Mouse (Mus musculus): ENCODE data around the gene Rapsn. TPM values are rescaled to one million over a fixed set of nuclear protein-coding genes. Genes with fewer than 3 reads are reported as not detected.

Gene Rapsn
- polyA plus RNA-seq, 1 experiment from 2014 or later, result 0.94 TPM

DNA sequence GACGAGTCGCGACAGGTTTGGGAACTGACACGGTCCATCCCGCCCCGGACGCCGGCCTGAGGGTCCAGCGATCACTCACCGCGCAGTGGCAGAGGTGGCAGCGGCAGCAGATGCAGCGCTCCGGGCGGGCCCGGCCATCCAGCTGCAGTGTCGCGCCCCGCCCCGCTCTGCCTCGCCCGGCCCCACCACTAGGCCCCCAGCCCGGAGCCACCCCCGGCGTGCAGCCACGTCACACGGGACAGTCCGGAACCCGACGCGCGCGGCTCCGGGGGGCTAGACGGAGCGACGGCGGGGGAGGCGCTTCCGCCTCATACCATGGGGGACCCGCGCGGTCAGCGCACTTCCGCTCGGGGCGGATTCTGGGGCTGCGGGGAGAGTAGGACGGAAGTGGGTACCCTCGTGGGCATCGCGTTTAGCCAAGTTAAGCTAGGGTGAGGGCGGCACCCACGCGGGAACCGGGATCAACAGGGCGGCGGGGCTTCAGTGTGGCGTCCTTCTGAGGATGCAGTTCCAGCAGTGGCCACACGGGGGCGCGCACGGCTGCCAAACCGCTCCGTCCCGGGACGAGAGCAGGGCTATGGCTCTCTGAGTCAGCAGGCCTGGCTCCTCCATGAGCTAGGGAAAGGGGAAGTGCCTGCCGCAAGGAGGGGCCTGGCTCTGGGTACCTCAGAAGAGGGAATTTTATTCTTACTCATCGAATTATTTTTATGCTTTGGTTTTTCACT lies 34.8 kb downstream of the Rapsn start, which contains the start of gene Slc39a13:
TSS of gene Slc39a13 (minus strand) at position 342 of the 725 bp plus-strand sequence.
- WGBS, result under 1% methylated on average over 65 of the region's 69 CpGs
- H3K9me3 ChIP-seq (ENCODE audit: control insufficient read depth, low read length), result no peaks in the 10 kb centered on the region
- peak within 1 kb of the TSS; percentile 94 for H3K4me2 ChIP-seq (ENCODE audit: low read depth, low read length)
- H3K9ac ChIP-seq (ENCODE audit: low read depth, low read length), result peak within 1 kb of the TSS; percentile 78
- H3K4me3 ChIP-seq (ENCODE audit: low read length), result peak within 1 kb of the TSS; percentile 71
- H3K4me1 ChIP-seq (ENCODE audit: control insufficient read depth, insufficient read depth, low read length), result peaks cover 13% of the 10 kb centered on the region
- peak; percentile 97 for ATAC-seq
- no peaks in the 10 kb centered on the region for H3K27me3 ChIP-seq (replicated peaks; ENCODE audit: control insufficient read depth, insufficient read depth, low read length)
- peak within 1 kb of the TSS; percentile 85 for H3K27ac ChIP-seq (ENCODE audit: low read length)
- no peaks in the 10 kb centered on the region for H3K36me3 ChIP-seq (ENCODE audit: control insufficient read depth, insufficient read depth, low read length)

DNA sequence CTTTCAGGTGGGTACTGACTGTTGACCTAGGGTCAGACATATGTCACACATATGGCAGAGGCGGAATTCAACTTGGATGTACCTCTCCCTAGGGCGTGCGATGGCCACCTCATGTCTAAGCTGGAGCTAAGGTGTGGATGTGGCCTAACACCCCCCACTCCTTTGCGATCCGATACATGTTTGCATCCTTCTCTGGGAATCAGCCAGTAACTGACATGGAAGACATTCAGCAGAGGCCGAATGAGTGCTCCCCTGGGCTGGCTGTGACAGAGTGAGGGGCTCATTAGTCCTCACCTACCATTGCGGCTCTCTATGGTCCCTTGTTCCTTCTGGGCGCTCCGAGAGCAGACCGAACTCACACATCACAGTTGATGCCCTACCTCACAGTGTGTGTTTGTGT lies 35.6 kb downstream of the Rapsn start:
- Histone ChIP-seq H3K4me2 (ENCODE audit: low read depth, low read length) (peak overlapping the region; percentile 94), H3K9ac (ENCODE audit: low read depth, low read length) (peak overlapping the region; percentile 78), H3K36me3 (ENCODE audit: control insufficient read depth, insufficient read depth, low read length) (no peaks in the 10 kb centered on the region), H3K9me3 (ENCODE audit: control insufficient read depth, low read length) (no peaks in the 10 kb centered on the region), H3K27me3 (replicated peaks; ENCODE audit: control insufficient read depth, insufficient read depth, low read length) (no peaks in the 10 kb centered on the region), H3K4me3 (ENCODE audit: low read length) (peak overlapping the region; percentile 71), H3K27ac (ENCODE audit: low read length) (no peak overlapping the region), H3K4me1 (ENCODE audit: control insufficient read depth, insufficient read depth, low read length) (peaks cover 13% of the 10 kb centered on the region)
- ATAC-seq, result no peak
- whole genome bisulfite sequencing, result 83% methylated on average over 10 of the region's 10 CpGs

DNA sequence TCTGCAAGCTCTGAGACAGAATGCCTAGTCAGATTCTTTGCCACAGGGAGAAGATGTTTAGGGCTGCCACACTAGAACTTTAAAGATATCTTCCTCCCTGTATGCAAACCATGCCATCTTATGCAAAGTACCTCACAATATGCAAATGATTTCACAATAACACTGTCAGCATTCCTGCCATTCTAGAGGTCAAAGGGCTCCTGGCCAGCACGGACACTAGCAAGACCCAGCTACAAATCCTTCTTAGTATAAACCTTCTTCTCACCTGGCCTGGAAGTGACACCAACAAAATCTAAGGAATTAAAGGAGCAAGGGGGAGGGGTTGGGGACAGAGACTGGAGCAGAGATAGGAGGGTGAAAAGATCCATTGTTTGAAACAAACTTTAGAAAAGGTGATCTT lies 36.7 kb downstream of the Rapsn start:
- no peak for ATAC-seq
- H3K36me3 ChIP-seq (ENCODE audit: control insufficient read depth, insufficient read depth, low read length), result no peaks in the 10 kb centered on the region
- no peak overlapping the region for H3K9ac ChIP-seq (ENCODE audit: low read depth, low read length)
- H3K27ac ChIP-seq (ENCODE audit: low read length), result no peak overlapping the region
- WGBS, result 20% methylated on average over 1 of the region's 1 CpGs
- no peaks in the 10 kb centered on the region for H3K9me3 ChIP-seq (ENCODE audit: control insufficient read depth, low read length)
- no peaks in the 10 kb centered on the region for H3K27me3 ChIP-seq (replicated peaks; ENCODE audit: control insufficient read depth, insufficient read depth, low read length)
- H3K4me3 ChIP-seq (ENCODE audit: low read length), result no peak overlapping the region
- H3K4me2 ChIP-seq (ENCODE audit: low read depth, low read length), result no peak overlapping the region
- peaks cover 13% of the 10 kb centered on the region for H3K4me1 ChIP-seq (ENCODE audit: control insufficient read depth, insufficient read depth, low read length)

DNA sequence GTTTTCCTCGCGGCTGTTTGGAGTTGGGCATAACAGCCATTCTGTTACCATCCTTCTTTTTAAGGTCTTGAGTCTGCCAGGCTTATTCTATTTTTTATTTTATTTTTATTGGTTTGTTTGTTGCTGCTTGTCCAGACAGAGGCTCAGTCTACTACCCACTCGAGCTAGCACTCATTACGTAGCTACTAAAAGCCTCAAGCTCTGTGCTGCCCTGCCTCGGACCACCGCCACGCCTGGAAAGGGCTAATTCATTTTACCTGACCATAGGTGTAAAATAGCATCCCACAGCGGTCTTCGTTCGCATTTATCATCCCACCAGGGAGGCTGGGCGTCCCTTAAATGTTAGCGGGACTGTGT lies 42.5 kb downstream of the Rapsn start:
- no peaks in the 10 kb centered on the region for H3K9me3 ChIP-seq (ENCODE audit: control insufficient read depth, low read length)
- H3K4me3 ChIP-seq (ENCODE audit: low read length), result peak overlapping the region; percentile 50
- no peak overlapping the region for H3K27ac ChIP-seq (ENCODE audit: low read length)
- 16% methylated on average over 12 of the region's 12 CpGs for WGBS
- H3K36me3 ChIP-seq (ENCODE audit: control insufficient read depth, insufficient read depth, low read length), result no peaks in the 10 kb centered on the region
- H3K4me2 ChIP-seq (ENCODE audit: low read depth, low read length), result peak overlapping the region; percentile 92
- peak overlapping the region; percentile 71 for H3K9ac ChIP-seq (ENCODE audit: low read depth, low read length)
- no peaks in the 10 kb centered on the region for H3K27me3 ChIP-seq (replicated peaks; ENCODE audit: control insufficient read depth, insufficient read depth, low read length)
- peaks cover 5% of the 10 kb centered on the region; the same call in 1 of the 2 replicates for H3K4me1 ChIP-seq (ENCODE audit: control insufficient read depth, insufficient read depth, low read length)
- no peak for ATAC-seq

DNA sequence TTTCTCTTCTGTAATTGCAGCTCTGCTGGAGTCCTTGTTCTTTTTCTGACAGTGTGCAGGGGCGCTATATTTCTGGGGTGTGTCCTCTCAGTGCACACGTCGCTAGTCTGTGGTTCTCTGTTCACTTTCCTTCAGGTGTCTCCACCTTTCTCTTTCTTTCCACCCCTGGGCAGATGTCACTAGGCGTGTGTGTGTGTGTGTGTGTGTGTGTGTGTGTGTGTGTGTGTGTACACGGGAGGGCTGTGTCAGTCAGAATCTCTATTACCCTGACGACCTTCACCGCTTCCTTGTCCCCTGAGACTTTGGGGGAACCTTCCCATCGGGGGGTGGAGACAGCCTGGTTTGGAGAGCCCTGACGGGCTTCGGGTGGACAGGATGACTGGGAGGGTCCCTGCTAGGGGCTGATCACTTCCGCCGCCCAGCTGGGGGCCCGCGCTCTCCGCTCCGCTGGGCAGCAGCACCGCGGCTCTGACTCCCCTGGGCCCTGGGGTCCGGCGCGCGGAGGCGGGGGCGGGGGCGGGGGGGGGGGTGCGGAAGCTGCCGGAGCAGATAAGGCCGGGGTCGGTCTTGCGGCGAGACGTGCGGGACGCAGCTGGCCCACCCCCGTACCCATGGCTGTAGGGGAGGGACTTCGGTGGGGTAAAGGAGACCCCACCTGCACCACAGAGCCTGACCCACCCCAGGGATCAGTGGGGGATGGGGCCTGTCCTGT lies 43.0 kb downstream of the Rapsn start:
- H3K4me1 ChIP-seq (ENCODE audit: control insufficient read depth, insufficient read depth, low read length), result peaks cover 5% of the 10 kb centered on the region; the same call in 1 of the 2 replicates
- H3K36me3 ChIP-seq (ENCODE audit: control insufficient read depth, insufficient read depth, low read length), result no peaks in the 10 kb centered on the region
- H3K27ac ChIP-seq (ENCODE audit: low read length), result no peak overlapping the region
- H3K9me3 ChIP-seq (ENCODE audit: control insufficient read depth, low read length), result no peaks in the 10 kb centered on the region
- peak overlapping the region; percentile 71 for H3K9ac ChIP-seq (ENCODE audit: low read depth, low read length)
- WGBS, result 1% methylated on average over 33 of the region's 36 CpGs
- peak; percentile 77 for ATAC-seq
- H3K27me3 ChIP-seq (replicated peaks; ENCODE audit: control insufficient read depth, insufficient read depth, low read length), result no peaks in the 10 kb centered on the region
- H3K4me2 ChIP-seq (ENCODE audit: low read depth, low read length), result peak overlapping the region; percentile 92
- H3K4me3 ChIP-seq (ENCODE audit: low read length), result peak overlapping the region; percentile 50

DNA sequence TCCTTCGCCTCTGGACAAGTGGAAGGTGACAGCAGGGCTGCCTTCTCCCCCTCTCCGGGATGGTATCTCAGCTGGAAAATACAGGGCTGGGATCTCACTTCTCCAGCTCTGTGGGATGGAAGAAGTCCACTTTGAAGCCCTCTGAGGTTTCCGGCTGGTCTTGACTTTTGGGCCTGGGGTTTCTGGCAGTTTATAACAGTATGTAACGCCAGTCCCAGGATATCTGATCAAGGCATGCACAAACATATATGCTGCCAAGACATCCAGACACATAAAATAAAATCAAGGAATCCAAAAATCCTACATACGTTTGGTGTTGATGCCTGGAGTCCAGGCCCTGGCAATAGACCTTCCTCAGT lies 43.6 kb downstream of the Rapsn start:
- 34% methylated on average over 5 of the region's 5 CpGs for WGBS
- no peak for ATAC-seq
- H3K27ac ChIP-seq (ENCODE audit: low read length), result no peak overlapping the region

DNA sequence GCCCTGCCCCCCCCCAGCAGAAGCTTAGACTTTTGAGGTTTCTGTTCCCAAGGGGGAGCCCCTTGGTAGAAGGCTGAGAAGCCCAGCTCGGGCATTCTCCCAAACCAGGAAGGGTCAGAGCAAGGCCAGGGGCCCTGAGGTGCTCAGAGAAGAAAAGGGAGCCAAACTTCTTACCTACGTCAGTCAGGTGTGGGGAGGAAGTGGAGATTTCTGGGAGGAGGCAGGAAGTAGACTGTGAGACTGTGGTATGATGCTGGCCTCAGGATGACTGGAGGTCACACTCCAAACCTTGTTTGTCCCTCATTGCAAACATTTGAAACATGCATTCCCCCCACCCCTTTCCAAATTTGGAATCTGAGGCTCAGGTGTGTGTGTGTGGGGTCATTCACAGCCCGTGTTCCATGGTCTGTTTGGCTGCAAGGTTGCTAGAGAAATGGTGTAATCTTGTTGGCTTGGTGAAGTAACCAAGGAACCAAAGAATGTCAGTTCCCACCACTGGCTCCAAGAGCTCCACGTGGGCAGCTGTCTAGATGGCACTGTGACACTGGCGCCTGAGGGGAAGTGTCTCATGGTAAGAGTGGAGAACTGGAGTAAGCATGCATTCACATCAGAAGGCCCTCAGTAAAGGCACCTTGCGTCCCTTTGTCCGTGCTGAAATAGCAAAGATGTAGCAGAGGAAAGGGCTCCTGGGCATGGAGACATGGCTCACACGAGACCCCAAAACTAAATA lies 45.5 kb downstream of the Rapsn start:
- Histone ChIP-seq H3K4me3 (ENCODE audit: low read length) (no peak overlapping the region), H3K9ac (ENCODE audit: low read depth, low read length) (no peak overlapping the region), H3K4me2 (ENCODE audit: low read depth, low read length) (no peak overlapping the region), H3K4me1 (ENCODE audit: control insufficient read depth, insufficient read depth, low read length) (peaks cover 5% of the 10 kb centered on the region; the same call in 1 of the 2 replicates), H3K9me3 (ENCODE audit: control insufficient read depth, low read length) (no peaks in the 10 kb centered on the region), H3K27ac (ENCODE audit: low read length) (no peak overlapping the region), H3K36me3 (ENCODE audit: control insufficient read depth, insufficient read depth, low read length) (no peaks in the 10 kb centered on the region), H3K27me3 (replicated peaks; ENCODE audit: control insufficient read depth, insufficient read depth, low read length) (no peaks in the 10 kb centered on the region)
- ATAC-seq, result no peak
- WGBS, result 68% methylated on average over 8 of the region's 8 CpGs

More for the DNA sequence above, 43.6 kb downstream of the Rapsn start:
- Histone ChIP-seq H3K4me2 (ENCODE audit: low read depth, low read length) (peak overlapping the region; percentile 92), H3K27me3 (replicated peaks; ENCODE audit: control insufficient read depth, insufficient read depth, low read length) (no peaks in the 10 kb centered on the region), H3K36me3 (ENCODE audit: control insufficient read depth, insufficient read depth, low read length) (no peaks in the 10 kb centered on the region), H3K4me1 (ENCODE audit: control insufficient read depth, insufficient read depth, low read length) (peaks cover 5% of the 10 kb centered on the region; the same call in 1 of the 2 replicates), H3K9me3 (ENCODE audit: control insufficient read depth, low read length) (no peaks in the 10 kb centered on the region), H3K4me3 (ENCODE audit: low read length) (peak overlapping the region; percentile 50), H3K9ac (ENCODE audit: low read depth, low read length) (peak overlapping the region; percentile 71)

DNA sequence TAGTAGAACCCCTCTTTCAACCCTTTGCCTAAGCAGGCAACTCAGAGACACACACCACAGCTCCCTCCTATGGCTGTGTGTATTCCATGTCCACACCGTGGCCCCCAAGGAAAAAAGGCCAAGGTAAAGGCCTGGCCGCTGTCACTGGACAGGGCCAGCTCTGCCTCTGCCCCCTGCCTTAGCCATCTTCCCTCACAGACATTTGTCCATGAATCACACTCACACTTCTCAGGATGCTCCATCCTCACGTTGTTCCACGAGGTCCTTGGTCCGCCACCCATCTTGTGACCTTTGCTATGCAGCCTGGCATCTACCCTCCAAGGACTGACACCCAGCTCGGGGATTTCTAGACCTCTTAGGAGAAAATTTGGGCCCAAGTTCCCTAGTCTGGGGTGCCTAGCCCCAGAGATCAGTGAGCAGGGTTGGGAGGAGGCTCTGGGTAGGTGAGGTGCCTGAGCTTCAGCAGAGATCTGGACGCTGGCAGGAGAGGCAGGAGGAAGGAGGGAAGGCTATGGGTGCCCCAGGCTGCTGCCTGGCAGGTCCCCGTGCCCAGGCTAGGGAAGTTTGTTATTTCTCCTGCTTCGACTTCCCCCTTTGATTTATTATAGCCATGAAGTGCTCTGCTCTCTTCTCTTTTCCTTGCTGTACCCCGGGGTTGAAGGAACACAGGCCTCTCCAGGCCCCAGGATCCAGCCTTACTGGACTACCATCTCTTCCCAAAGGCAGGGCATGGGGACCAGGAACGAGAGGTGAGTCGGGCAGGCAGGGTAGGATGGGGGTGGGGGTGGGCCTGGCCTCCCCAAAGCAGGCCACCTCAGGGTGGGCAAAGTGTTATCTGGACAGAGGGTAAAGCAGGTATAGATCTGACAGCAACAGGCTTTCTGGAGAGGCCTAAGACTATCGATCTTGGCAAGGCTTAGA lies 46.6 kb downstream of the Rapsn start, which contains the start of gene Spi1:
TSS of gene Spi1 (plus strand) at position 616 of the 921 bp plus-strand sequence.
- Histone ChIP-seq H3K9ac (ENCODE audit: low read depth, low read length) (no peak within 1 kb of the TSS), H3K4me2 (ENCODE audit: low read depth, low read length) (no peak within 1 kb of the TSS), H3K9me3 (ENCODE audit: control insufficient read depth, low read length) (no peaks in the 10 kb centered on the region), H3K36me3 (ENCODE audit: control insufficient read depth, insufficient read depth, low read length) (no peaks in the 10 kb centered on the region), H3K27me3 (replicated peaks; ENCODE audit: control insufficient read depth, insufficient read depth, low read length) (no peaks in the 10 kb centered on the region), H3K4me3 (ENCODE audit: low read length) (no peak within 1 kb of the TSS), H3K4me1 (ENCODE audit: control insufficient read depth, insufficient read depth, low read length) (peaks cover 5% of the 10 kb centered on the region; the same call in 1 of the 2 replicates), H3K27ac (ENCODE audit: low read length) (peak within 1 kb of the TSS; percentile 34; the same call in 1 of the 2 replicates)
- WGBS, result 74% methylated on average over 13 of the region's 13 CpGs
- ATAC-seq, result no peak

Data from intestine, embryonic 16.5 days (tissue).